Mouse (Mus musculus): ENCODE data around the gene Hcls1. TPM values are rescaled to one million over a fixed set of nuclear protein-coding genes. Genes with fewer than 3 reads are reported as not detected.

Hcls1 gene
- total RNA-seq (2021): 1 to 10 TPM; 4.5 to 4.7 TPM
- long read RNA-seq, experiment 1: 0 reads
- long read RNA-seq, experiment 2, partial matches to known transcripts: 1 of 1 reads
- long read RNA-seq, experiment 2, other reads (novel, unspliced or antisense): 0 of 1 reads

DNA sequence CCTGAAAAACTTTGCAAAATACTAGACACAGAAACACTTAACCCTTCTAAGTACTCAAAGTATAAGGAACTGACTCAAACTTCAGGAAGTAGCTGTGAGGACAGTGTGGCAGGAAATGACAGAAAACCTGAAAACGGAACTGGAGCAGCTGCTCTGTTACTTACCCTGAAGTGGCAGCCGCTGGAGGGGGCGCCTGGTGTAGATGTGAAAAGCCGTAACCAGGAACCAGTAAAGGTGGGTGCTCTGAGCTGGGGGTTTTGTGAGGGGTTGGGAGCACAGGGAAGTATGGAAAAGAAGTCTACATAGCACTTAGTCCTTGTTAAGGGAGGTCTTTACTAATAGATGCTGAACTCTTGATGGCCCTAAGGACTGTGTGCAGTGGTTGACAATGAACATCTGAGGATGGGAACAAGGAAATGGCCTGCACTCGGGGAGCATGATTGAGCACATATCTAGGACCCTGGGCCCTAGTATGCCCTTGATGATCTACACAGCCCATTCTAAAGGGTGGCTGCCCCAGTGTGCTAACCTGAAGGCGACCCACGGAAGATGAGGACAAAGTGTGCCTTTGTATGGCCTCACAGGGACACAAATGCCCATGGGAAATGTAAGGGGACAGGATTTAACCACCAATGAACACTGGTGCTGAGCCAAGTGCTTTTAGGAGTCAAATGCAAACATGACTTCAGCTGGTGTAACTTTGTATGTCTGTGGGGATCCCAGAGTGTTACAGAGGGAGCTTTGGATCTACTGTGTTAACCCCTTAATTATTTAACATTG is at the start of gene Hcls1:
Hcls1 (plus strand) TSS at position 143 of the 780 bp plus-strand sequence.
- no peak for DNase-seq (ENCODE audit: low spot score in 2 of 2)

DNA sequence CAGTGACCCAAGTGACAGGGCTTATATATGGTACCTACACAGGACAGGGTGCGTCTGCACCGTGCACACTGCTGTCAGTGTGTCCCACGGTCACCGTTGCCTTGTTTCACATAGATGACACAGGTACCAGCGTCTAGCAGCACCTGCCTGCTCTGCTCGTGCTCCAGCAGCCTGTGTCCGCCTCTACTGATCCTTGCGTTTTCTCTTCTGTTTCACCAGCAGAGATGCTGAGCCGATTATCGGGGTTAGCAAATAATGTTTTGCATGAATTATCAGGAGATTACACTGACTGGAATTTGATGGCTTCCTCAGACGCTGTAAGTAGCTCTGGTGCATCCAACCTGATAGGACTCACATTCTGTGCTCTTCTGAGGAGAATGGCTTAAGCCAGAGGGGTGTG is 48.9 kb upstream of the Hcls1 start:
- DNase-seq (ENCODE audit: low spot score in 2 of 2): no peak

DNA sequence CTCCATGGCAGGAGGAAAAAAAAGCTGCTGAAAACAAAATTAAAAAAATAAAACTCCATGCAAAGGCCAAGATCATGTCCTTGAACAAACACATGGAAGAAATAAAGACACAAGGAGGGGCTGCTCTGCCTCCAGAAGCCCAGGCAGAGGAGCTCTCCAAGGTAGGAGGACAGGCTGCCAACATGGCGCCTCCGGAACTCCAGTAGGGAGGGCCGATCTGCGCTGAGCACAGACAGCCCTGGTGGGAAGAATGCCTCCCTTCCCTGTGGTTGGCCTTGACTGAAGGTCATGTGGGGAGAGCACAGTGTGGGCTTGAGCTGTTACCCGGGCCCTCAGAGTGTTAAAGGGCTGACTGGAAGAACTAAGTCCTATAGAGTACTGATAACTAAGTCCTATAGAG is 47.2 kb upstream of the Hcls1 start:
- DNase-seq (ENCODE audit: low spot score in 2 of 2): no peak

DNA sequence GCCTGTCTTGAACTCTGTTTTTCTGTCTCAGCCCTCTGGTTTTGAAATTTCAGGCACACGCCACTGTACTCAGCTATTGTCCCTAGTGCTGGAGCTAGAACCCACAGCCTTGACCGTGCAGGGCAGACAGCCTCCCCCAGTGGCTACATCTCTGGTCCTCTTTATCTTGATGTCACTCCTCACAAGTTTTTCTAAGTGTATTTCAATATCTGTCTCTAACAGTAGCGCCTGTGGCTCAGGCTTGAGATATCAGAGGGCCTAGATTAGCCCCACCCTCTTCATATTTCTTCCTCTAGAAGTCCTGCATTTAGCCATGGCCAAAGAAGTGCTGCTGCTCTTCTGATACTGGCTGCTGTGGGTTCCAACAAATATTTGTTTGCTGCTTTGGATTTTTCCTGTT is 44.2 kb upstream of the Hcls1 start:
- no peak for DNase-seq (ENCODE audit: low spot score in 2 of 2)

DNA sequence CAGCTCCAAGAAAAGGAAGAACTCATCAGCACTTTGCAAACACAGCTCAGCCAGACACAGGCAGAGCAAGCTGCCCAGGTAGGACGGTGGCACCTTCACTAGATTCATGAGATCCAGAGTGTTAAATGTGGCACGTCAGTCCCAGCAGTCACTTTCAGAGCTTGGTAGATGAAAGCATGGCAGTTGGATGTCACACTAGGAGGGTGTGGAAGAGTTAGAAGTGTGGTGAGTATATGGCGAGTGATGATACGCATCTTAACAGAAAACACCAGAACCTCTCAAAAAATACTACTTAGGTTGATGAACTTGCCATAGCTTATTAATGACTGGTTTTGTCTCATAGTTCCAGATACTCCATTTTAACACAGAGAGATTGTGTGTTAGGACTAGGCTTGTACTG is 43.4 kb upstream of the Hcls1 start:
- DNase-seq (ENCODE audit: low spot score in 2 of 2): no peak

DNA sequence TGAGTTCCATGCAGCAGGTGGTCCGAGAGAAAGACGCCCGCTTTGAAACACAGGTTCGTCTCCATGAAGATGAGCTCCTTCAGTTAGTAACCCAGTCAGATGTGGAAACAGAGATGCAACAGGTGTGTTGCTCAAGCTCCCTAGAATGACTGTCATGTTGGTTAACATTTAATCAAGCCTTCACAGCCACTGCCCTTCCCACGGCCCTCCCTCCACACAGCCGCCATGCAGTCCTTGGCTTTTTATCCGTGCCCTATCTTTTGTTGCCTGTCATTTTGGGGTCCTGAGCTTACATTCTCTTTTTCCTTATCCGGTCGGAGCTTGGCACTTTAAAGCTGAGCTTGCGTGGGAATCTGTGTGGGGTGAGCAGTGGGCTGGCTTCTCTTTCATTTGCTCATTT is 41.5 kb upstream of the Hcls1 start:
- DNase-seq (ENCODE audit: low spot score in 2 of 2): no peak

DNA sequence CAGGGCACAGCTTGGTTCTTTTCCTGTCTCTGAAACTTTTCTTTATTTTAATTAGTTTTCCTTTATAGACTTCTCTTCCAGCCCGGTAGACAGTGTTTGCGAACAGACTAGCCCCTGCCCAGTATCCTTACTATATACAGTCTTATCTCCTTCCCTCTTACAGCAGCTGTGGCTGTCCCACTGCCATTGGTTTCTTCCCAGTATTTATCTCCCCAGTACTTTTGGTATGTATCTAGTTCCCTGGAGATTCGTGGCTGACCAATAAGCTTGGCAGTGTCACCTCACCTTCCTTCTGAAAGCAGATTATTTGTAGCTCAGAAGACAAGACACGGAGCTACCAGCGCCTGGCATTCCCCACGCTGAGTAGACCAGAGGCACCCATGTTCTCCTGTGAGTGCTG is 38.1 kb upstream of the Hcls1 start:
- DNase-seq (ENCODE audit: low spot score in 2 of 2): no peak

DNA sequence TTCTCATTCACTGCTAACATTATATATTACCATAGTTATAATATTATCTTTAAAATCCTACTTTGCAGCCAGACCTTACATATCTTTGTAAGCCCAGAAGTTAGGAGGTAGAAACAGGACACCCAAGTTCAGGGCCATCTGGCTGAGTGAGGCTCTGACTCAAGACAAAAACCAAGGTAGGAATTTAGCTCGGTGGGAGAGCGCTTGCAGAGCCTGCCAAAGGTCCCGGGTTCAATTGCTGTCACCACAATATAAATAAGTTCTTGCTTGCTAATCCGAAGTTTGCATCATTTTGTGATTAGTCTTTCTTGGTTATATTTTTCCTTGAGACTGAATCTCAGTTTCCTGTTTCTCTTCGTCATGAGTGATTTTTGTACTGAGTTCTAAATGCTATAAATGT is 31.6 kb upstream of the Hcls1 start:
- no peak for DNase-seq (ENCODE audit: low spot score in 2 of 2)

DNA sequence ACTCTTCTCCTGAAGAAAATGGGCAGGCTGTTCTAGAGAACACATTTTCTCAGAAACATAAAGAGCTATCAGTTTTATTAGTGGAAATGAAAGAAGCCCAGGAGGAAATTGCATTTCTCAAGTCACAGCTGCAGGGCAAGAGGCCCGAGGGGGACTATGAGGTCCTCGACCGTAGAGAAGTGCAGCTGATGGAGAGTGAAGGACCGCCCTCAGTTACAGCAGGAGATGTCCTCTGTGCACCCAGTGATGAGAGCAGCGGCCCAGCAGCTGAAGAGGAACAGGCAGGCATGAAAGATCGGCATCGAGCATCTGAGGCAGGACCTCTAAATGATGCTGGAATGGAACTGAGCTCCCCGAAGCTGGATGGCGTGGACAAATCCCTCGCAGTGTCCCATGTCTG is 22.9 kb upstream of the Hcls1 start:
- DNase-seq (ENCODE audit: low spot score in 2 of 2): no peak

DNA sequence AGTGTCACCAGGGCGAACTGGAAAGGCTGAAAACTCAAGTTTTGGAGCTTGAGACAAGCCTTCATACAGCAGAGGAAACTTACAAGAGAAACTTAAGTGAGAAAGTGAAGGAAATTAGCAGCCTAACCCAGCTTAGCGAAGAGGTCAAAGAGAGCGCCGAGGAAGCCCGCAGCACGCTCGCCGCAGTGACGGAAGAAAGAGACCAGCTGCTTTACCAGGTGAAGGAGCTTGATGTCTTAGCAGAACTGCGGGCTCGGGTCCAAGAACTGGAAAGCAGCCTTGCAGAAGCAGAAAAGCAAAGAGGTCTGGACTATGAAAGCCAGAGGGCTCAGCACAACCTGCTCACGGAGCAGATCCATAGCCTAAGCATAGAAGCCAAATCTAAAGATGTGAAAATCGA is 22.5 kb upstream of the Hcls1 start:
- no peak for DNase-seq (ENCODE audit: low spot score in 2 of 2)

DNA sequence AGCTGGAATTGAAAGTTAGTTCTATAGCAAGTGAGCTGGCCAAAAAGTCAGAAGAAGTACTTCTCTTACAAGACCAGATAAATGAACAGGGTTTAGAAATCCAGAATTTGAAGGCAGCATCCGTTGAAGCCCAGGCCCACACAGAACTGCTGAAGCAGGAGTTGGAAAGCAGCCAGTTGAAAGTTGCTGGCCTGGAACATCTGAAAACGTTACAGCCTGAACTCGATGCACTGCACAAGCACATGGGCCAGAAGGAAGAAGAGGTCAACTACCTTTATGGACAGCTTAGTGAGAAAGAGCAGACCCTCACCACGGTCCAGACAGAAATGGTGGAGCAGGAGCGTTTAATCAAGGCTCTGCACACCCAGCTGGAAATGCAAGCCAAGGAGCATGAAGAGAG is 20.6 kb upstream of the Hcls1 start:
- no peak for DNase-seq (ENCODE audit: low spot score in 2 of 2)

DNA sequence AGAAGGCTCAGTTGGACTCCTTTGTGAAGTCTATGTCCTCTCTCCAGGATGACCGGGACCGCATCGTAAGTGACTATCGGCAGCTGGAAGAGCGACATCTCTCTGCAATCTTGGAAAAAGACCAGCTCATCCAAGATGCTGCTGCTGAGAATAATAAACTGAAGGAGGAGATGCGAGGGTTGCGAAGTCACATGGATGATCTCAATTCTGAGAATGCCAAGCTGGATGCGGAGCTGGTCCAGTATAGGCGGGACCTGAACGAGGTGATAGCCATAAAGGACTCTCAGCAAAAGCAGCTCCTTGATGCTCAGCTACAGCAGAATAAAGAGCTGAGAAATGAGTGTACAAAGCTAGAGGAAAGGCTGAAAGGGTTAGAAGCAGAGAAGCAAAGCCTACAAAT is 16.3 kb upstream of the Hcls1 start:
- DNase-seq (ENCODE audit: low spot score in 2 of 2): peak in 1 of 2 experiments; percentile 33

DNA sequence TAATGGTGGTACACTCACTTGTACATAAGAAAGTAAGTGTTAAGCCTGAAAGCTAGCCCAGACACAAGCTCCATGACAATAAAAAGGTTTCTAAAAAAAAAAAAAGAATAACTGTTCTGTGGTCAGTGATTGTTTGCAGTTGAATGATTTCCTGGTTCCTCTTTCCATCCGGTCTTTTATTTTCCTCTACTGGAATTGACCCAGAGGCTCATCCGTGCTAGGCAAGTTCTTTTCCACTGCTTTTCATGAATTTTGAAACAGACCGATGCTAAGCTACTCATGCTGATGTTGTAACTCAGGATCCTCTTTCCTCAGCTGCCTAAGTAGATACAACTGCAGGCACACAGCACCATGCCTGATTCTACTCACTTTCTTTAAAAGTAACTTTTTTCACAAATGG is 14.4 kb upstream of the Hcls1 start:
- no peak for DNase-seq (ENCODE audit: low spot score in 2 of 2)

DNA sequence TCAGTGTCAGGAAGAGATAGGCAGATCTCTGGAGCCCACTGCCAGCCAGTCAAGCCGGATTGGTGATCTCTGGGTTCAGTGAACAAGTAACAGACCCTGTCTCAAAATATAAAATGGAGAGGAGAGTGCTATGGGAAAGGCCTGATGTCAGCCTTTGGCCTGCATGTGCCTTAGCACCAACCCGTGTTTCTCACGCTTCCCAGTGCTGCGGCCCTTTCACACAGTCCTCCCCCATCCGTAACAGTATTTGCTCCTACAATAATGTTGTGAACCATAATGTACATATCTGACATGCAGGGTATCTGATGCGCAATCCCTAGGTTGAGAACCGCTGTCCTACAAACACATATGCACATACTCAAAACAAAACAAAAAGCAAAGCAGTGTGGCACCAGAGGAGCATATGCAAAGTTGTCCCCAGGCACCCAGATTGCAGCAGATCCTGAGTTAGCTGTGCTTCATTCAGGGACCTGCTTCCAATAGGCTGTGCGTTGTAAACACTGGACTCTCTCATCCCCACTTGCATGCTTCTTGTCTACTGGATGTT is 13.6 kb upstream of the Hcls1 start:
- no peak for DNase-seq (ENCODE audit: low spot score in 2 of 2)

DNA sequence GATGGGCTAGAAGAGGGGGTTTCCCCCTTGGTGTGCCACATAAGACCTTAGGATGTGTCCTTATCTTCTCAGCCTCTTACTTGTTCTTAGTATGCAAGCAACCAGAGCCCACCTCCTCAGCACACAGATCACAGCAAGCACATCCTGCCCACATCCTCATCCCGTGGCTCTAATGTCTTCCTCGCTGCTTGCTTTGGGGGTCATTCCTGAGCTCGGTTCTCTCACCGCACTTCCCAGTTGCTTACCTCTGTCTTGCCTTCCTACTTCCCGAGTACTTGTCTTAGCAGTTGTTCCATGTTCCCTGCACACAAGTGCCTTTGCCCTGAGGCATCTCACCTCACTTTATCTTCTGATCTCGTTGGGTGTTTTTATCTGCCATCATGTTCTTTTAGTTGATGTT is 12.8 kb upstream of the Hcls1 start:
- no peak for DNase-seq (ENCODE audit: low spot score in 2 of 2)

DNA sequence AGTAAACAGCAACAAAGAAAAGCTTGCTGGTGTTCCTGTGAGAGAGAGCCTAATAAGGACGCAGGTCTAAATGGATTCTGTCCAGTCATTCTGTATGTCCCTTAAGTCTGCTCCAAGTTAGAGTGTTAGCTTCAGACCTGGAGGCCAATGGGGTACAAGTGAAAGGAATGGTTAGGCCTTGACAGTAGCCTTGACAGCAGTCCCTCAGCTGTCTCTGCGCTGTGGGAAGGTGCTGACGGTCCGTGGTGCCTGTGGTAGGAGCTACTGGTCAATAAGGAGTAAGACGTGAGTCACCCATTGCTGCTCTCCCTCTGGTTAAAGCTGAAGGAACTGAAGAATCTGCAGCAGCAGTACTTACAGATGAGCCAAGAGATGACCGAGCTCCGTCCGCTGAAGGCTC is 10.5 kb upstream of the Hcls1 start:
- no peak for DNase-seq (ENCODE audit: low spot score in 2 of 2)

DNA sequence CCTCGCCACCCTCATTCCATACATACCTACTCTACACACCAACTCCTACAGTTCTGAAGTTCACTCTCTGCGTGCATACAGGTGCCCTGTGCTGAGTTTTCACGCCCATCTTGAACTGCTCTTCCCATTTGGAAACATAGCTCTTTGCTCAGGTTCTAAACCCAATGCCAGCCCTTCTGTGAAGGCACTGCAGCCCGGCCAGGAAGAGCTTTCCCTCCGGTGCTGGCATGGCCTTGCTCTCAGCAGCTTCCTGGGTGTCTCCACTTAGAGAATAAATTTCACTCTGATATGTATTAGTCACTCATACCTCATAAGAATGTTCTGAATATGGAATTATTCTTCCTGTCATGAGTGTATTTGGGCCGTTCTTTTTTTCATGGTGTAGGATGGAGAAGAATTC is 9.4 kb upstream of the Hcls1 start:
- DNase-seq (ENCODE audit: low spot score in 2 of 2): no peak

DNA sequence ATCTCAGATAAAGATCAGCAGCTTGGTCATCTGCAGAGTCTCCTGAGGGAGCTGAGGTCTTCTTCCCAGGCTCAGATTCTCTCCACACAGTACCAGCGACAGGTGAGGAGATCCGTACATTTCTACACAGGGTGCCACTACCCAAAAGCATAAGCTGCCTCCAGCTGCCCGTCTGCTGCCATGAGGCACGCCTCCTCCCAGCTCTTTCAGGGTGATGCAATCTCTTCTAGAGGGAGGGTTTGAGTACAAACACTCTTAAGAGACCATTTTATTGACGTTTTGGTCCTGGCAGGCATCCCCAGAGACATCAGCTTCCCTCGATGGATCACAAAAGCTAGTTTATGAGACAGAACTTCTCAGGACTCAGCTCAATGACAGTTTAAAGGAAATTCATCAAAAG is 9.0 kb upstream of the Hcls1 start:
- peak in 1 of 2 experiments; percentile 31 for DNase-seq (ENCODE audit: low spot score in 2 of 2)

DNA sequence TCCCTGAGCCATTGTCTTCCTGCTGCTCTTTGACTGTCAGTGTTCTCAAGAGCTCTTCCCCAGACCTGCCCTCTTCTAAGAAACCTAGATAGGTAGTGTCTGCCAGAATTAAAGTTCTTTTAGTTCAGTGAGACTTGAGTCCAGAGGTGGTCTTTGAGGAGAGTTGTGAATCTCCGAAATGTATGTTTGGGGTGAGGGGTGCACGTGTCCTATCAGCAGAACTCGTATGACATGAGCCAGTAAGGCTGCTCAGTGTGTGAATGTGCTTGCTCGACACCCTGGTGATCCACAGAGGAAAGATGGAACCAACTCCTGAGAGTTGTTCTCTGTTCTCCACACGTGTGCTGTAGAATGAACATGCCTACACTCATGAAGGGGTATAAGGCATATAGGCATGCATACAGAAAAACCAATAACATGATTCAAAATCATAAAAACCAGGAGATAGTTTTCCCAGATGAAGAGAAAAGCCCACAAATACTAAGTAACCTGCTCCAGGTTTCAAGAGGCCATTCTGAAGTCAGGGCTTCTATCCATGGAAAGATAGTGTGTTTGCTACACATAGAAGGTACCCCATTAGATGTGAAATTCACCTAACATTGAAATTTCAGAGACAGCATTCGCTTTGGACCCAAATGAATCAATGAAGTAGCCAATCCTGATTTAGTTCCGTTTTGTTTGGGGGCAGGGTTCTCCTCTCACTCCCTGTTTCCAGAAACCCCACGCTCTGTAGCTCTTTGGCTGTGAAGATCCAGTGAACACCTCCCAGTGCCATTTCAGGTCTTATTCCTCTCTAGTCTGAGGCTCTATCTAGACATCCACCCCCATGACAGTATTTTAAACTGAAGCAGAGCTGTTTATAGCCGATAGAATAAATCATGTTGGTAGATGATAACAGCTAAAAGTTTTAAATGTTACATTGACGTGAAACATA is 8.0 kb upstream of the Hcls1 start:
- DNase-seq (ENCODE audit: low spot score in 2 of 2): no peak

DNA sequence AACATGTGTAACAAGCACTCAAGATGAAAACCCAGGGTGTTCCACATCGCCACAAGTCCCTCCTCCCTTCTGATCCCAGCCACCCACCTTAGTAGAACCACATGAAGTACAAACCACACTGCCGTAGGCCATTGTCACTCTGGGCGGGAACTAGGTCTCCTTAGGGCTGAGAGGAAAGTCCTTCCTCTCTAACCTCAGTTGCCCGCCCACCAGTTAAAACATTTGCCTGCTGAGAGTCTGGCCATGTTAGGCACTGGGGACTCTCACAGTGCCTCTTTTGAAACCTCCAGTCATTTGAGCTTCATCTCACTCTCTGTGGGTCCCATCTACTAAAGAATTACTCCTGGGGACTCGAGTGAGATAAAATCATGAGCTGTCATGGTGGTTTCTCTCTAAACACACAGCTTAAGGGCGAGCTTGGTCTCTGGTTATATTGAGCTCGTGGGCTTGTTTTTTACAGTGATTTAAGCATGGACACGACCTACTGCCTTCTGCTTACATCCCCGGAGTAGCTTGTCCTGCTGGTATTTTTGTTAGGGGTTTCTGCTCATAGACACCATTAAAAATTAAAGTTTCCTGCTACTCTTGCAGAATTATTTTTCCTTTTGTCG is 7.2 kb upstream of the Hcls1 start:
- DNase-seq (ENCODE audit: low spot score in 2 of 2): no peak

DNA sequence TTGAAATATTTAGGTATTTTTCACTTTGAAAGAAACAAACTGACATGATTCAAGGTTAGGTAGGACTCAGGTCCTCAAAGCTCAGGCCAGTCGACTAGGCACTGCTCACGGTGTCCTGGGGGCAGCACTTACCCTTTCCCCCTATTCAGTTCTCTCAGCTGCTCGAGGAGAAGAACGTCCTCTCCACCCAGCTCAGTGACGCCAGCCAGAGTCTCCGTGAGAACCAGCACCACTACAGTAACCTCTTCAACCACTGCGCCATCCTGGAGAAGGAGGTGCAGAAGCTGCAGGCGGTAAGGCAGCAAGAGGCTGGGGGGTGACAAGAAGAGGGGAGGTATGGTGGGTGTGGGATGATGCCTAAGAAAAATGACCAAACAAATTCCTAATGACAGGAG is 6.7 kb upstream of the Hcls1 start:
- DNase-seq (ENCODE audit: low spot score in 2 of 2): no peak

DNA sequence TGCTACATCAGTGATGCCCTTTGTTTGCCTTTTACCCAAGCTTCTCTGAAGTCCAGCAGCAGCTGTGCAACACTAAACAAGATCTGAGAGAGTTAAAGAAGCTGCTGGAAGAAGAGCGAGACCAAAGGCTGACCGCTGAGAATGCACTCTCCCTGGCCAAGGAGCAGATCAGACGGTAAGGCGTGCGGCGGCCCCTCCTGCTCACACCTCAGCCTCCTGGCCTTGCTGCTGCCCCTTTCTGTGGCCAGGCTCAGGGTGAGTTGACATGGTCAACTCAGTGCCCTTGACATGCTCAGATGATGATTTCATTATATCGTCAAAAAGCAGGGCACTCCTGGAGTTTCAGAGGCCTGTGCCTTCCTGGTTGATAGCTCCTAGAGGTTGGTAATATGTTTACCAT is 5.6 kb upstream of the Hcls1 start:
- DNase-seq (ENCODE audit: low spot score in 2 of 2): no peak

All from left cerebral cortex, adult 18-20 months (tissue).